Mouse (Mus musculus): ENCODE data around the gene Zfp60. TPM values are rescaled to one million over a fixed set of nuclear protein-coding genes. Genes with fewer than 3 reads are reported as not detected.

Zfp60 gene
- polyA plus RNA-seq, 1 experiment from 2014 or later = 90.6 TPM

GRCm38 (mm10) chr7:27802986-27803385, 71.8 kb downstream of the Zfp60 start:
- Histone ChIP-seq H3K4me2 (replicated peaks; ENCODE audit: low read depth, low read length) (no peak overlapping the region), H3K9ac (ENCODE audit: low read depth, low read length) (no peak overlapping the region), H3K27ac (ENCODE audit: low read depth, low read length) (no peak overlapping the region), H3K36me3 (ENCODE audit: control insufficient read depth, insufficient read depth, low read length) (no peaks in the 10 kb centered on the region), H3K9me3 (ENCODE audit: control insufficient read depth, low read length) (no peaks in the 10 kb centered on the region), H3K27me3 (ENCODE audit: control insufficient read depth, insufficient read depth, low read length) (no peaks in the 10 kb centered on the region), H3K4me3 (ENCODE audit: low read depth, low read length) (no peak overlapping the region), H3K4me1 (replicated peaks; ENCODE audit: control insufficient read depth, insufficient read depth, low read length) (no peaks in the 10 kb centered on the region)
- WGBS = 80% methylated on average over 5 of the region's 5 CpGs
- ATAC-seq (ENCODE audit: low FRiP score) (no peak), DNase-seq (ENCODE audit: low spot score) (no peak)

Other genes starting within 250 kb of the Zfp60 start
- 18.4 and 21.0 TPM in 2 replicates for gene Sertad1, start 244.5 kb upstream of the Zfp60 start, polyA plus RNA-seq (2014; fragmentation: Nextera tagmentation; extraction: Ambion mirVana)
- 0.53 and 1.0 TPM in 2 replicates for gene Prx, start 232.1 kb upstream of the Zfp60 start, polyA plus RNA-seq (2014; fragmentation: Nextera tagmentation; extraction: Ambion mirVana)
- gene Hipk4, start 208.1 kb upstream of the Zfp60 start, polyA plus RNA-seq (2014; fragmentation: Nextera tagmentation; extraction: Ambion mirVana) = 0.21 and 0.96 TPM in 2 replicates
- gene Pld3, start 178.2 kb upstream of the Zfp60 start, polyA plus RNA-seq (2014; fragmentation: Nextera tagmentation; extraction: Ambion mirVana) = 72.1 and 72.9 TPM in 2 replicates
- gene 2310022A10Rik, start 178.2 kb upstream of the Zfp60 start, polyA plus RNA-seq (2014; fragmentation: Nextera tagmentation; extraction: Ambion mirVana) = 22.4 and 24.5 TPM in 2 replicates
- 67.5 and 71.7 TPM in 2 replicates for gene Akt2, start 139.8 kb upstream of the Zfp60 start, polyA plus RNA-seq (2014; fragmentation: Nextera tagmentation; extraction: Ambion mirVana)
- 11.2 and 13.4 TPM in 2 replicates for gene Ttc9b, start 77.5 kb upstream of the Zfp60 start, polyA plus RNA-seq (2014; fragmentation: Nextera tagmentation; extraction: Ambion mirVana)
- 6.2 and 8.8 TPM in 2 replicates for gene Map3k10, start 56.8 kb upstream of the Zfp60 start, polyA plus RNA-seq (2014; fragmentation: Nextera tagmentation; extraction: Ambion mirVana)
- gene Zfp607b, start 42.0 kb upstream of the Zfp60 start, polyA plus RNA-seq (2014; fragmentation: Nextera tagmentation; extraction: Ambion mirVana) = 7.3 and 8.5 TPM in 2 replicates
- 2.4 and 2.6 TPM in 2 replicates for gene Zfp626, start 75.8 kb downstream of the Zfp60 start, polyA plus RNA-seq (2014; fragmentation: Nextera tagmentation; extraction: Ambion mirVana)
- gene Zfp59, start 107.2 kb downstream of the Zfp60 start, polyA plus RNA-seq (2014; fragmentation: Nextera tagmentation; extraction: Ambion mirVana) = 12.5 and 12.9 TPM in 2 replicates
- gene Zfp607a, start 126.1 kb downstream of the Zfp60 start, polyA plus RNA-seq (2014; fragmentation: Nextera tagmentation; extraction: Ambion mirVana) = 2.2 and 2.6 TPM in 2 replicates
- 15.2 and 15.8 TPM in 2 replicates for gene Zfp974, start 198.1 kb downstream of the Zfp60 start, polyA plus RNA-seq (2014; fragmentation: Nextera tagmentation; extraction: Ambion mirVana)
- gene Zfp780b, start 247.8 kb downstream of the Zfp60 start, polyA plus RNA-seq (2014; fragmentation: Nextera tagmentation; extraction: Ambion mirVana) = 21.0 and 27.2 TPM in 2 replicates